Mouse (Mus musculus) lung, adult 2 months (tissue): ENCODE measurements around the gene Best3.

ENCODE experiments used
- CTCF ChIP-seq: fragments of 200-500 bp; IDR thresholded peaks from 2 replicates; pipeline ENCODE4 v1.5.1; 2011; ENCODE audit warnings: mild to moderate bottlenecking, low read length, control low read depth; ENCODE audit not compliant: insufficient read depth
- POLR2A ChIP-seq: fragments of 200-500 bp; IDR thresholded peaks from 2 replicates; pipeline ENCODE4 v1.6.1; 2011; ENCODE audit warnings: low read depth, mild to moderate bottlenecking, control low read depth, low read length, borderline replicate concordance; ENCODE audit errors: extremely low read depth

GRCm38 (mm10) chr10:116949111-116950008 is 36.8 kb upstream of the Best3 start:
- TF ChIP-seq CTCF (no peak), POLR2A (no peak)
